Mouse (Mus musculus) adrenal gland, adult 8-10 months (tissue): ENCODE results near the gene Mcfd2. TPM values are rescaled to one million over a fixed set of nuclear protein-coding genes. Genes with fewer than 3 reads are reported as not detected.
A peak's percentile ranks its signal among the peaks of the same experiment; 100 is the strongest.

Experiments used
- DNase-seq: peaks from one replicate; pipeline ENCODE4 v3.0.0; 2022
- total RNA-seq, 4 experiments: library from RNA; stranded (reverse); gene quantifications; 2 replicates each; pipeline ENCODE4 v1.2.4; 2022

The Mcfd2 gene
- total RNA-seq, 4 experiments from 2014 or later, result 212 to 358 (median 282) TPM

GRCm38 (mm10) chr17:87287197-87287777 is 21.6 kb upstream of the Mcfd2 start:
- no peak for DNase-seq

- DNase-seq, result no peak
Measured at GRCm38 (mm10) chr17:87286481-87287143, 20.9 kb upstream of the Mcfd2 start.

GRCm38 (mm10) chr17:87285731-87286465 is 20.2 kb upstream of the Mcfd2 start:
- no peak for DNase-seq

GRCm38 (mm10) chr17:87284482-87285040 is 18.8 kb upstream of the Mcfd2 start:
- no peak for DNase-seq

GRCm38 (mm10) chr17:87283755-87284481 is 18.2 kb upstream of the Mcfd2 start:
- DNase-seq, result no peak

- peak; percentile 70 for DNase-seq
Measured at GRCm38 (mm10) chr17:87283055-87283754, 17.5 kb upstream of the Mcfd2 start.

GRCm38 (mm10) chr17:87282706-87283053 is 16.9 kb upstream of the Mcfd2 start, which contains the start of gene Ttc7:
TSS of gene Ttc7 (plus strand) at chr17:87282886.
- DNase-seq, result peak; percentile 95

GRCm38 (mm10) chr17:87282007-87282705 is 16.4 kb upstream of the Mcfd2 start:
- DNase-seq, result peak; percentile 93

GRCm38 (mm10) chr17:87275363-87276341 is 9.9 kb upstream of the Mcfd2 start:
- no peak for DNase-seq

GRCm38 (mm10) chr17:87269454-87269853 is 3.7 kb upstream of the Mcfd2 start:
- no peak for DNase-seq

GRCm38 (mm10) chr17:87264927-87265791 is 576 bp downstream of the Mcfd2 start:
- no peak for DNase-seq

- DNase-seq, result no peak
Measured at GRCm38 (mm10) chr17:87264054-87264830, 1.5 kb downstream of the Mcfd2 start.

GRCm38 (mm10) chr17:87263401-87263800 is 2.3 kb downstream of the Mcfd2 start:
- peak; percentile 81 for DNase-seq

- DNase-seq, result no peak
Measured at GRCm38 (mm10) chr17:87255672-87256071, 10.1 kb downstream of the Mcfd2 start.

- no peak for DNase-seq
Measured at GRCm38 (mm10) chr17:87254384-87254783, 11.4 kb downstream of the Mcfd2 start.

GRCm38 (mm10) chr17:87246103-87246502 is 19.6 kb downstream of the Mcfd2 start:
- no peak for DNase-seq

- no peak for DNase-seq
Measured at GRCm38 (mm10) chr17:87237826-87238225, 27.9 kb downstream of the Mcfd2 start.
